Mouse (Mus musculus): ENCODE results near the gene Trim7.

- TF ChIP-seq POLR2A (IDR thresholded peaks at IDR 0.05; ENCODE audit: low read depth, low read length) (no peak), CTCF (IDR thresholded peaks at IDR 0.05; ENCODE audit: extremely low read depth, insufficient read depth, insufficient read length, insufficient replicate concordance) (peak; percentile 43; the same call in 1 of the 2 replicates)
These were observed 37.4 kb upstream of the Trim7 start for GRCm38 (mm10) chr11:48788311-48789089.
